Mouse (Mus musculus) lung, embryonic 15.5 days (tissue): Measurements from ENCODE around the gene Olfr90. TPM values are rescaled to one million over a fixed set of nuclear protein-coding genes. Genes with fewer than 3 reads are reported as not detected.
A peak's percentile ranks its signal among the peaks of the same experiment; 100 is the strongest.

Experiments used
- ATAC-seq: fragments of 200-750 bp; cut with Nextera tagmentation; 2 replicates; pipeline ENCODE4 v1.8.0; 2017; ENCODE audit warnings: moderate number of reproducible peaks, borderline replicate concordance; ENCODE audit not compliant: low FRiP score, low TSS enrichment; ENCODE audit errors: extremely low read depth
- H3K27ac ChIP-seq: fragments of 300-500 bp; sonication (generic); 2 replicates; pipeline ENCODE4 v1.5.1; 2015; ENCODE audit warnings: moderate library complexity, mild to moderate bottlenecking, inconsistent platforms
- H3K27me3 ChIP-seq: fragments of 300-500 bp; sonication (generic); 2 replicates; pipeline ENCODE4 v1.6.1; 2015; ENCODE audit warnings: inconsistent platforms
- H3K36me3 ChIP-seq: fragments of 300-500 bp; sonication (generic); 2 replicates; pipeline ENCODE4 v1.6.1; 2015; ENCODE audit warnings: inconsistent platforms
- H3K4me1 ChIP-seq: fragments of 300-500 bp; sonication (generic); 2 replicates; pipeline ENCODE4 v1.6.1; 2015; ENCODE audit warnings: inconsistent platforms
- H3K4me2 ChIP-seq: fragments of 300-500 bp; sonication (generic); 2 replicates; pipeline ENCODE4 v1.6.1; 2015; ENCODE audit warnings: inconsistent platforms, mild to moderate bottlenecking, moderate library complexity
- H3K4me3 ChIP-seq: fragments of 300-500 bp; sonication (generic); 2 replicates; pipeline ENCODE4 v1.5.1; 2015; ENCODE audit warnings: mild to moderate bottlenecking, inconsistent platforms
- H3K9ac ChIP-seq: fragments of 300-500 bp; sonication (generic); 2 replicates; pipeline ENCODE4 v1.6.1; 2015; ENCODE audit warnings: inconsistent platforms
- H3K9me3 ChIP-seq: fragments of 300-500 bp; sonication (generic); 2 replicates; pipeline ENCODE4 v1.6.1; 2016; ENCODE audit warnings: inconsistent platforms
- whole genome bisulfite sequencing: fragments of 180-500 bp; shearing (Covaris S2); methylation state at CpG from one replicate; pipeline ENCODE4 v1.1.7; 2015; 5-methylcytosine and 5-hydroxymethylcytosine counted together
- polyA plus RNA-seq: library from polyadenylated mRNA; unstranded; fragments of >200 nt; fragmentation: Nextera tagmentation; extraction: Ambion mirVana; gene quantifications from 2 replicates; pipeline ENCODE4 v1.2.1, GENCODE M21; 2015

Olfr90 gene
- polyA plus RNA-seq, 1 experiment from 2014 or later = not detected

DNA sequence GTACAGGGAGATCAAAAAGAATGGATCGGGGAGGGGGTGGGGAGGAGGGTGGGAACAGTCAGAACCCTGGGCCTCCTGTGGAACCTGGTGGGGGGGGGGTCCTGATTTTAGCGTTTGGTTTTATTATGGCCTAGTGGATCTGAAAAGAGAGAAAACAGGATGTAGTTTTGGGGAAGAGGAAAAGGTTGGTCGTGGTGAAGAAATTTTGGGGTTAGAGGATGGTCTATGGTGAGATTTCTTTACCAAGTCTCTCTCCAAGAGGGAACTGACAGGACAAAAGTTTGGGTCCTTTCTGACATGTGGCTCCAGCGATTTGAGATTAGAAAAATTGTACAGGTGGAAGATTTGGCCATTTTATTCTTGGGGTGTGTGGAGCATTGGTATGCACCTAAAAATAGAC, 36.6 kb downstream of the Olfr90 start:
- Histone ChIP-seq H3K27ac (no peak overlapping the region), H3K4me2 (peak overlapping the region; percentile 83), H3K4me1 (peaks cover 36% of the 10 kb centered on the region), H3K27me3 (peaks cover 9% of the 10 kb centered on the region; the same call in 1 of the 2 replicates), H3K36me3 (peaks cover 26% of the 10 kb centered on the region), H3K9ac (no peak overlapping the region), H3K9me3 (no peaks in the 10 kb centered on the region), H3K4me3 (no peak overlapping the region)
- ATAC-seq = no peak
- 52% methylated on average over 4 of the region's 4 CpGs for WGBS

DNA sequence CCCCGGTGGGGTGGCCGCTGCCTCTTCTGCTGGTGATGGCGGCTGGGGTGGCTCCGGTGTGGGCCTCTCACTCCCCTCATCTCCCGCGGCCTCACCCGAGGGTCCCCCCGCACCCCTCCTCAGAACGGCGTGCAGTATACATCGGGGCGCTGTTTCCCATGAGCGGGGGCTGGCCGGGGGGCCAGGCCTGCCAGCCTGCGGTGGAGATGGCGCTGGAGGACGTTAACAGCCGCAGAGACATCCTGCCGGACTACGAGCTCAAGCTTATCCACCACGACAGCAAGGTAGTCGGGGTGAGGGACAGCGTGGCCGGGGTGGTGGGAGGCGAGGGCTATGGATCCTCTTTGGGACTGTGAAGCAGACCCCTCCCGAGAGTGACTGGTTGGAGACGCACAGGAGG, 37.4 kb downstream of the Olfr90 start:
- Histone ChIP-seq H3K4me2 (peak overlapping the region; percentile 83), H3K27ac (no peak overlapping the region), H3K9ac (peak overlapping the region; percentile 52), H3K27me3 (peaks cover 9% of the 10 kb centered on the region; the same call in 1 of the 2 replicates), H3K4me1 (peaks cover 37% of the 10 kb centered on the region), H3K9me3 (no peaks in the 10 kb centered on the region), H3K36me3 (peaks cover 17% of the 10 kb centered on the region), H3K4me3 (peak overlapping the region; percentile 55)
- 7% methylated on average over 23 of the region's 27 CpGs for WGBS
- ATAC-seq = peak; percentile 5; the same call in 1 of the 2 replicates

DNA sequence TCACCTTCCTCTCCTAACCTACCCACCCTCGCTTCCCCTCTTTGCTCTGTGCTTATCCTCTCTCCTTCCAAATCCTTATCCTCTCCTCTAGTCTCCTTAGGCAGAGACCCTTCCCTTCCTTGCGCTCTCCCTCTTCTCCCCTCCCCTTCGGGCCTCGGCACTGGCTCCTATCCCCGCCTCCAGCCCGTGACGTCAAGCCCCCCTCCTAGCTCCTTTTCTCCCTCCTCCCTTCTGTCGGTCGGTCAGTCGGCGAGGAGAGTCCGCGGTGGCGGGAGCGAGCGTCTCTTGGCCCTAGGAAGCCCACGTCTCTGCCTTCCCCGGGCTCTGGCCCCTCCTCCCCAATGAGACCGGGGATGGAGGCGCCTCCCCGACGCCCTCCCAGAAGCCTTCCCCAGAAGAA, 37.9 kb downstream of the Olfr90 start:
- peak; percentile 48; the same call in 1 of the 2 replicates for ATAC-seq
- Histone ChIP-seq H3K9me3 (no peaks in the 10 kb centered on the region), H3K27ac (no peak overlapping the region), H3K9ac (peak overlapping the region; percentile 52), H3K4me3 (peak overlapping the region; percentile 55), H3K4me1 (peaks cover 39% of the 10 kb centered on the region), H3K36me3 (peaks cover 12% of the 10 kb centered on the region), H3K27me3 (peaks cover 9% of the 10 kb centered on the region; the same call in 1 of the 2 replicates), H3K4me2 (peak overlapping the region; percentile 83)
- WGBS = under 1% methylated on average over 21 of the region's 22 CpGs

DNA sequence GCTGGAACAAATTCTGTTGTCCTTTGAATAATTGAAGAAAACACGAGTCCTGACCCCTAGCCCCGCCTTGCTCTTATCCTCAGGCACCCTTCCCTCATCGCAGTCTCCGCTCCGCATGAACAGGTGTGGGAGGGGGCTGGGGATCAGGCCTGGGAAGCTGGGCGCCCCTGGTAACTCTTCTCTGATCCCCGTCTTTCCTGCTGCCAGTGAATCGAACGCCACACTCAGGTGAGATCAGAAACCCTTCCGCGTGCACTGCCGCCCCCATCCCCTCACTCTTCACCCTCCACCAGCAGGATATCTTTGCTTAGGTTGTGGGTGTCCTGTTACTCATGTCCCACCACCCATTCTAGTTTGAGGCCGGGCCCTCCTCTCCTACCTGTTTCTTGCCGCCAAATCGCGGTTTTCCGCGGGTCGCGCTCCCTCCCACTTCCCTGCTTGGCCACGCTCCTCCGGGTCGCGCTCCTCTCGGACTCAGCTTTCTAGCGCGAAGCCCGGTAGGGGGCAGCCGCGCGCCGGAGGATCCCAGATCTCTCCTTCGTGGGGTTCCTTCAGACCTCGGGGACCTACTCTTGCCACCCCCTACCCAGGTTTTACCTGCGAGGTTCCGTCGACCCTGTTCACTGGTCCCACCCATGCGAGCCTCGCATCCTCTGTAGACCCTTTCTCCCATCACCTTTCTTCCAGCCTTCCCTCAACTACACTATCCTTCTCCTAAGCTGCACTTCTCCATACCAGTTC, 38.6 kb downstream of the Olfr90 start:
- H3K9ac ChIP-seq = peak overlapping the region; percentile 52; the same call in 1 of the 2 replicates
- H3K27me3 ChIP-seq = peaks cover 9% of the 10 kb centered on the region; the same call in 1 of the 2 replicates
- peaks cover 46% of the 10 kb centered on the region for H3K4me1 ChIP-seq
- WGBS = 9% methylated on average over 39 of the region's 39 CpGs
- H3K9me3 ChIP-seq = no peaks in the 10 kb centered on the region
- H3K36me3 ChIP-seq = peaks cover 6% of the 10 kb centered on the region
- H3K4me3 ChIP-seq = peak overlapping the region; percentile 55
- peak overlapping the region; percentile 83 for H3K4me2 ChIP-seq
- no peak overlapping the region for H3K27ac ChIP-seq
- no peak for ATAC-seq

DNA sequence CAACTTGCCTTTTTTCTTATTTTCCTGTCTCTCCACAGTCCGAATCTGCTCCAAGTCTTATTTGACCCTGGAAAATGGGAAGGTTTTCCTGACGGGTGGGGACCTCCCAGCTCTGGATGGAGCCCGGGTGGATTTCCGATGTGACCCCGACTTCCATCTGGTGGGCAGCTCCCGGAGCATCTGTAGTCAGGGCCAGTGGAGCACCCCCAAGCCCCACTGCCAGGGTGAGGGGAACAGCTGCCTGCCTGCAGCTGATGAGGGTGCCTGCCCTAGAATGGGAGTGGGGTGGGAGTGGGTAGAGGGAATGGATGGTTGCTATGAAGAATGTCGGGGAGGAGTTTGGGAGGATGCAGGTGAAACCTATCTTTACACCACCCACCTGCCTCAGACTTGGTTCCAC, 39.9 kb downstream of the Olfr90 start:
- H3K4me2 ChIP-seq = no peak overlapping the region
- WGBS = 69% methylated on average over 7 of the region's 7 CpGs
- no peak overlapping the region for H3K4me3 ChIP-seq

DNA sequence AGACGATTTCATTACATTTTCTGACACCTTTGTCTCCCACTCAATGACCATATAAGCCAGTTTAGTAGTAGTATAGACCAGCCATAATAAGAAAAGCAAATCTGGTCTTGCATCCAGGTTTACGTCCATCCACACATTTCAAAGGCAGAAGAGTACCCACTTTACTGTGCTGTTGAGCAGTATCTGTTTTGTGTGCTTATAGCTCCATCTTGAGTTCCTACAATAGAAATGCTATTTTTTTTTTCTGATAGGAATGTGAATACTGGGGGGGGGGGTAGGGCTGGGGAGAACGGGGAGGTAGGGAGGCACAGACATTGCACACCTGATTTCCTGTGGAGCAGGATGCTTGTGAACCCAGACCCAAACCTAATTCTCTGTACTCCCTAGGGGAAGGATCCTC, 40.3 kb downstream of the Olfr90 start:
- Histone ChIP-seq H3K4me1 (peaks cover 46% of the 10 kb centered on the region), H3K9ac (no peak overlapping the region), H3K36me3 (no peaks in the 10 kb centered on the region), H3K9me3 (no peaks in the 10 kb centered on the region), H3K27ac (no peak overlapping the region), H3K4me2 (no peak overlapping the region), H3K4me3 (no peak overlapping the region), H3K27me3 (peaks cover 9% of the 10 kb centered on the region; the same call in 1 of the 2 replicates)
- WGBS = 24% methylated on average over 3 of the region's 3 CpGs
- ATAC-seq = no peak

More for the DNA sequence above, 39.9 kb downstream of the Olfr90 start:
- no peaks in the 10 kb centered on the region for H3K9me3 ChIP-seq
- H3K27me3 ChIP-seq = peaks cover 9% of the 10 kb centered on the region; the same call in 1 of the 2 replicates
- peaks cover 46% of the 10 kb centered on the region for H3K4me1 ChIP-seq
- no peaks in the 10 kb centered on the region for H3K36me3 ChIP-seq
- no peak for ATAC-seq
- no peak overlapping the region for H3K27ac ChIP-seq
- no peak overlapping the region for H3K9ac ChIP-seq

DNA sequence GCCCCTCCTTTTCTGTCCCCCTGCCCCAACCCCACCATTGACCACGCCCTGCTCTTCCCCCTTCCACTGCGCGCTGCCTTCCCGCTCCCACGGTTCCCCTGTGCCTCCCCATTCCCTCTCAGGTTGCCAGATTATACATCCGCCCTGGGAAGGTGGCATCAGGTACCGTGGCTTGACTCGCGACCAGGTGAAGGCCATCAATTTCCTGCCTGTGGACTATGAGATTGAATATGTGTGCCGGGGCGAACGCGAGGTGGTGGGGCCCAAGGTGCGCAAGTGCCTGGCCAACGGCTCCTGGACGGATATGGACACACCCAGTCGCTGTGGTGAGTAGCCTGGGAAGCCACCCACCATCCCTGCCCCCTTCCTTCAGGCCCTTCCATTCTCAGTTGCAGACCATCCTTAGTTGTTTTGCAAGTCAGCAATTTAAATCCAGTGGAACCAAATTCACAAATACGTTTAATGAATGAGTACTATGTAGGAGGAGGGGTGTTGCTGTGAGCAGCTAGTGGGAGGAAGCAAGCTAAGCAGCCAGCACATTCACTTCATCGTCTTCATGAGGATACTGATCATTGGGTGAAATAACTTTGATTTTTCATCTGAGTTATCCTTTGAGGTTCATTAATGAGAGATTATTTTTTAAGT, 40.8 kb downstream of the Olfr90 start:
- Histone ChIP-seq H3K27me3 (peaks cover 9% of the 10 kb centered on the region; the same call in 1 of the 2 replicates), H3K36me3 (no peaks in the 10 kb centered on the region), H3K9me3 (no peaks in the 10 kb centered on the region), H3K9ac (no peak overlapping the region; the same call in 1 of the 2 replicates), H3K4me3 (peak overlapping the region; percentile 91), H3K4me1 (peaks cover 46% of the 10 kb centered on the region), H3K4me2 (peak overlapping the region; percentile 96), H3K27ac (no peak overlapping the region)
- 25% methylated on average over 19 of the region's 19 CpGs for WGBS
- no peak for ATAC-seq

DNA sequence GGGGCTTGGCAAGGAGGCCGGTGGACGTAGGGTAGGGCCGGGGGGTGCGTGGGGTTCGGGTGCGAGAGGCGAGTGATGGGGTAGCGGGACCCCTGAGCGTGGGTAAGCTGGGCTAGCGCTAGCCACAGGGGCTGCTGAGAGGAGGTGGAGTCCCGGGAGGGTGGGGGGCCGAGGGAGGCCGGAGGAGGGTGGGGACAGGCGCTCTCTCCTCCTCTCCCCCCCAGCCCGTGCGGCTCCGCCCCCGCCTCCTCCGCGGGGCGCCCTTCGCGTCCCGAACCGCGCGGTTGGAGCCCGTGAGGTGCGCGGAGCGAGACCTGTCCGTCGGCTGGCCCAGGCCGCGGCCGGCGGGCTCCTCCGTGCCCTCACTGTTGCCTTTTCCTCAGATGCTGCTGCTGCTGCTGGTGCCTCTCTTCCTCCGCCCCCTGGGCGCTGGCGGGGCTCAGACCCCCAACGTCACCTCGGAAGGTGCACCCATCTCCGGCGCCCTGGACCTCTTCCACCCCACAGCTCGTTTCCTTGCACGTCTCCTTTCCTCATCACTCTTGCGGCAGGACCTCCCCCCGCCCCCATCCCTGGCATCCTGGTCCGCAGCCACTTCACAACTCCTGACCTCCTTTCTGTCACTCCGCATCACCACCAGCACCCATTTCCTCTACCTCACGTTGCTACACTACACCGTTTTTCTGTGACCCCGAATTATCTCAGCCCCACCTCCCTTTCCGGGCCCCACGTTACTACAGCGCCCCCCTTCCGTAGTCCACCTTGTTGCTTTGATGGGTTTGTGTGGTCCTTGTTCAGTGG, 41.8 kb downstream of the Olfr90 start:
- Histone ChIP-seq H3K4me1 (peaks cover 46% of the 10 kb centered on the region), H3K27ac (peak overlapping the region; percentile 85), H3K27me3 (peaks cover 9% of the 10 kb centered on the region; the same call in 1 of the 2 replicates), H3K4me2 (peak overlapping the region; percentile 96), H3K4me3 (peak overlapping the region; percentile 91), H3K9me3 (no peaks in the 10 kb centered on the region), H3K36me3 (no peaks in the 10 kb centered on the region), H3K9ac (peak overlapping the region; percentile 90)
- peak; percentile 75 for ATAC-seq
- WGBS = under 1% methylated on average over 42 of the region's 58 CpGs

DNA sequence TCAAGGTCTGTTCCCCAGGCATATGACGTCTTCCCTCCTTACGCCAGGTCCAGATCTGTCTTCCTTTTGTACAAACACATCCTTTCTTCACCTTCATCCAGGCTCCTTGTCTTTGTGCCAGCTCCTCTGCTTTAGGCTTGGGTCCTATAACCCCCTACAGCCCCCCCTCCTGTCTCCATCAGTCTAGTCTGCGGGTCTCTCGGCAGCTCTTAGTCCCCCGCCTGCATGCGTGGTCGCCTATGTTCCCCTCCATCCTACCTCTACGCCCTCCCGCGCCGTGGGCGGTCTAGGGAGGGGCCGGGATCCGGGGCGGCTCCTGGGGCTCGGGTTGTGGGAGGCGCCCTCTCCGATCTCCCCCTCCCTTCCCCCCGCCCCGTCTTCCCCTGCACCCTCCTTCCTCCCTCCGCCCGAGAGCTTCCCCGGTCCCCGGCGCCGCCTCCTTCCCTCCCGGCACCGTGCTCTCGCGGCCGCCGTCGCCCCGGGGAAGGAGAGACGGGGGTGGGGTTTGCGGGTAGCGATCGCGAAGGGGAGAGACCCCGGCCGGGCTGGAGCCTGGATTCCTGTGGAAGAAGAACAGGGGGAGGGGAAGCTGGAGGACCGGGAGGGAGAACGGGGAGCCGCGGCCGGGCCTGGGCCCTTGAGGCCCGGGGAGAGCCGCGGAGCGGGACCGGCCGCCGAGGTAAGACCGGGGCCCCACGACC, 42.5 kb downstream of the Olfr90 start, which contains the start of gene Gabbr1:
Gene Gabbr1 (plus strand): TSS at position 356 of the 701 bp plus-strand sequence.
- peak; percentile 91 for ATAC-seq
- Histone ChIP-seq H3K36me3 (no peaks in the 10 kb centered on the region), H3K27me3 (peaks cover 9% of the 10 kb centered on the region; the same call in 1 of the 2 replicates), H3K9me3 (no peaks in the 10 kb centered on the region), H3K4me2 (peak within 1 kb of the TSS; percentile 96), H3K9ac (peak within 1 kb of the TSS; percentile 90), H3K27ac (peak within 1 kb of the TSS; percentile 85), H3K4me1 (peaks cover 40% of the 10 kb centered on the region), H3K4me3 (peak within 1 kb of the TSS; percentile 91)
- WGBS = 1% methylated on average over 33 of the region's 55 CpGs

DNA sequence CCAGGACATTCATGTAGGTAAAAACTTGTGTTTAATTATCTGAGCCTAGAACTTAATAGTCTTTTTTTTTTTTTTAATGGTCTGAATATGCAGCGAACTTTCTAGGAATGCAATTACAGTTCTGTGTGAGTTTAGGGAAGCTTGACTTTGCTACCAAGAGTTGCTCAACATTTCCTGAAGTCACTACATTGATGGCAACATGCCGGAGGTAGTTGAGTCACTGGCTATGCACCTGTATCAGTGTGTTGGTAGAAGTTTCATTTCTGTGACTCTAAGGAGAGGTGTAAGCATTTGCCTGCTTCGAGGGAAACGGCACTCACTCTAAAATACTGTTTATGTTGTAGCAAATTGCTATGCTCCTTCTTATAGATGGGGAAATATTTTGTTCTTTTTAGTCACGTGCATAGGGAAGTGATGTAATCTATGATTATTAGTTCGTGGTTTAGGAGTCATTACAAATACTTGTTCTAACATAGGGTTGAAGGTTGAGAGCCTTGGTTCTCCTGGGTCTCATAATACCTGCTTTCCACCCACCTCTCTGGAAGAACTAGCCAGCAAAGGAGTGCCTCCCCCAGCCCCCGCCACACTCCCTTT, 43.6 kb downstream of the Olfr90 start:
- Histone ChIP-seq H3K27ac (no peak overlapping the region), H3K36me3 (no peaks in the 10 kb centered on the region), H3K9me3 (no peaks in the 10 kb centered on the region), H3K4me2 (peak overlapping the region; percentile 96), H3K27me3 (peaks cover 9% of the 10 kb centered on the region; the same call in 1 of the 2 replicates), H3K4me1 (peaks cover 30% of the 10 kb centered on the region), H3K9ac (0 out of 2 replicates have a peak overlapping the region, but pooled peaks have one; percentile 90), H3K4me3 (peak overlapping the region; percentile 91)
- WGBS = 61% methylated on average over 7 of the region's 7 CpGs
- no peak for ATAC-seq
